Mouse (Mus musculus): ENCODE data around the gene Avl9. TPM values are rescaled to one million over a fixed set of nuclear protein-coding genes. Genes with fewer than 3 reads are reported as not detected.

The Avl9 gene
- polyA plus RNA-seq, 1 experiment from 2014 or later, result 33.8 TPM

DNA sequence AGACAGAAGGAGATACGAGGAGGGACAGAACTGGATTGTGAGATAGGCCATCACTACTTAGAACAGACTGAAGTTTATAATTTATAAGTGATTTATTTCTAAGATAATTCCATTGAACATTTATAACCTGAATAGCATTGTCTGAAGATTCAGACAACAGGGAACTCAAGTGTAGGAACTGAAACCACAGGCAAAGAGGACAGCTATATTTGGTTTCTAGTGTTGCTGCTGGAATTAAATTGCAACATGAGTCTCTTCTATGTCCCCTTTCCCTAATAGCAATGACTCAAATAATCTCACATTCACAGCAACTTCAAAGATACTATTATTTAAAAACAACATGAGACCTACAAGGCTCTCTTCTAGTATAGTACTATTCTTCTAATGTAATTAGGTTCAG is 41.4 kb downstream of the Avl9 start:
- H3K4me2 ChIP-seq, result no peak overlapping the region
- H3K9me3 ChIP-seq, result no peaks in the 10 kb centered on the region
- peaks cover 64% of the 10 kb centered on the region for H3K36me3 ChIP-seq
- no peak overlapping the region for H3K9ac ChIP-seq
- H3K27me3 ChIP-seq, result no peaks in the 10 kb centered on the region
- WGBS, result 98% methylated on average over 1 of the region's 1 CpGs
- no peaks in the 10 kb centered on the region for H3K4me1 ChIP-seq (replicated peaks)
- H3K4me3 ChIP-seq, result no peak overlapping the region
- H3K27ac ChIP-seq, result no peak overlapping the region
- ATAC-seq (ENCODE audit: low FRiP score), result no peak

DNA sequence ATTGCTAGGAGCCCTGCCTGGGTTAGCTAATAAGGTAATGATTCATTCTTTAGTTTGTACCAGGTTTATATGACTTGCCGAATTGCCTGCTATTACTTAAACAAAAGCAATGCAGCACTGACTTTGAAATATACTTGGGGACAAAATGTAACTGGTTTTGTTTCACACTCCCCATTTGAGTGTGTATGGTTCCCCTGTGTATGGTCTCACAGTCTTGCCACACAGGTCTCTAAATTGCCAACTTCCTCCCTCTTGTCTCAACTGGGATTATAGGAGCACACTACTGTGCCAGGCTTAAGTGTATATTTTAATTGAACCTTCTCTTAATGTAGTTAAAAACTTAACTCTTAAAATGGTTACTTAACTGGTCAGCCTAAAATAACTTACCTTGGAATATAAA is 44.6 kb downstream of the Avl9 start:
- H3K9me3 ChIP-seq, result no peaks in the 10 kb centered on the region
- no peaks in the 10 kb centered on the region for H3K27me3 ChIP-seq
- no peak for ATAC-seq (ENCODE audit: low FRiP score)
- H3K9ac ChIP-seq, result no peak overlapping the region
- no peak overlapping the region for H3K27ac ChIP-seq
- H3K4me2 ChIP-seq, result no peak overlapping the region
- 100% methylated on average over 1 of the region's 1 CpGs for WGBS
- peaks cover 78% of the 10 kb centered on the region for H3K36me3 ChIP-seq
- H3K4me1 ChIP-seq (replicated peaks), result no peaks in the 10 kb centered on the region
- H3K4me3 ChIP-seq, result no peak overlapping the region

DNA sequence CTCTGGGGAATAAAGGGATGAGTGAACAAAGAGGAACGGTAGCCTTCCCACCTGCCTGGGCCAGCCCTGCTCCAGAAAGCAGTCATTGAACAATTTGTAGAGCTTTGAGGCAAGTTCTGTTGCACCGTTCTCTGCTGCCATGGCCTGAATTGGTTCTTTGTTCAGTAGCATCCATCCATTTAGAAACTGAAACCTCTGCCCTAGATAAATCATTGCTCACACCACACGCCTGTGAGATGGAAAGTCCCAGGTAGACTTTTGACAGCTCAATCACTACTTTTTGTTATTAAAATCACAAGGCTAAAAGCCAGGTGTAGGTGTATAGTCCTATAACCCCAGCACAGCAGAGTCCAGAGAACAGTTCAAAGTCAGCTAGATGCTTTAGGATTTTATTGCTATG is 50.6 kb downstream of the Avl9 start:
- H3K4me1 ChIP-seq (replicated peaks), result no peaks in the 10 kb centered on the region
- WGBS, result 73% methylated on average over 3 of the region's 3 CpGs
- H3K27ac ChIP-seq, result no peak overlapping the region
- H3K27me3 ChIP-seq, result no peaks in the 10 kb centered on the region
- H3K9ac ChIP-seq, result no peak overlapping the region
- H3K9me3 ChIP-seq, result no peaks in the 10 kb centered on the region
- H3K36me3 ChIP-seq, result peaks cover 37% of the 10 kb centered on the region
- H3K4me3 ChIP-seq, result no peak overlapping the region
- no peak overlapping the region for H3K4me2 ChIP-seq
- no peak for ATAC-seq (ENCODE audit: low FRiP score)

DNA sequence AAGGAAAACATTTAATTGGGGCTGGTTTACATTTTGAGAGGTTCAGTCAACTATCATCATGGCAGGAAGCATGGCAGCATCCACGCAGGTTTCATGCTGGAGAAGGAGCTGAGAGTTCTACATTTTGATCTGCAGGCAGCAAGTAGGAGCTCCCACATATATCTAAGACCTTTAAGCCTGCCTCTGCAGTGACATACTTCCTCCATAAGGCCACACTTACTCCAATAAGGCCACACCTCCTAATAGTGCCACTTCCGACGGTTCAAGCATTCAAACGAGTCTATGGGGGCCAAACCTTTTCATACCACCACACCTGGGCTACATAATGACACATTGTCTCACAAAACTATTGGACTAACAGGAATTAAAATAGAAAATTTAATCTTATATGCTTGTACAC is 51.0 kb downstream of the Avl9 start:
- 91% methylated on average over 4 of the region's 4 CpGs for WGBS
- no peak for ATAC-seq (ENCODE audit: low FRiP score)

DNA sequence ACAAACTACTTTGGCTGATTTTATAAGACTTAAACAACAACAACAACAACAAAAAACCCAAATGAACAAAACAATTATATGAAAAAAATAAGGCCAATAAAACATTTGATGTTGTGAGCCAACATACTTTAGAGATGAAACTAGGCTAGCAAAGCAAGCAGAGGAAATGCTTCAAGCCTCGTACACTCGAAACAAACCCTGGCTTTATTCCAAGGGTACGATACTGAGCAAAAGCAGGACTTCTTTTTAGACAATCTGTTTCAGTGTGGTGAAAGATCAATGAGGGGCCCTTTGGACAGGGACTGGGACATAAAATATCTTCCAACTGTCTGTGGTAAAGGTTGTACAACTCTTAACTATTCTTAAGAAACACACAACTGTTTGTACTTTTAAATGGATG is 61.1 kb downstream of the Avl9 start:
- H3K4me2 ChIP-seq, result no peak overlapping the region
- whole genome bisulfite sequencing, result 68% methylated on average over 3 of the region's 3 CpGs
- no peak for ATAC-seq (ENCODE audit: low FRiP score)
- H3K4me1 ChIP-seq (replicated peaks), result 0 out of 2 replicates have a peak, but pooled peaks cover 4% of the 10 kb centered on the region
- no peak overlapping the region for H3K9ac ChIP-seq
- no peaks in the 10 kb centered on the region for H3K9me3 ChIP-seq
- no peak overlapping the region for H3K4me3 ChIP-seq
- H3K36me3 ChIP-seq, result peaks cover 43% of the 10 kb centered on the region
- H3K27me3 ChIP-seq, result no peaks in the 10 kb centered on the region
- H3K27ac ChIP-seq, result no peak overlapping the region

More for the DNA sequence above, 51.0 kb downstream of the Avl9 start:
- Histone ChIP-seq H3K4me1 (replicated peaks) (no peaks in the 10 kb centered on the region), H3K9me3 (no peaks in the 10 kb centered on the region), H3K9ac (no peak overlapping the region), H3K4me2 (no peak overlapping the region), H3K36me3 (peaks cover 35% of the 10 kb centered on the region), H3K27me3 (no peaks in the 10 kb centered on the region), H3K4me3 (no peak overlapping the region), H3K27ac (no peak overlapping the region)

DNA sequence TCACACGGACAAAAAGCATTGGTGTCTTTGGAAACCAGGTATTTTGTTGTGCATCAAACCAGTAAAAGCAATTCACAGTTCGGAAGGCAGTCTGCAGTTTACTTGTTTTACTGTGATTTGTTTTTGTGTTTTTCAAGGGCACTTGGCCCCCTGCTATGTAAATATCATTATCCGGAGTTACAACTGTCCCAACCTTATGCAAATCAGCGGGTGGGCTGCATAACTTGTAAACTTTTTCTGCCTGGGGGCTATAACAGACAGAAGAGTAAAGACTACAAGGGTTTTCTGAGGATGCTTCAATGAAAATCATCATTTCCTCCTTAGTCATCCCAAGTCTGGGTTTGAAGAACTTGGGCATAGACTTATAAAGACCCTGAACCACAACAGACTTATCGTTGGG is 64.9 kb downstream of the Avl9 start:
- H3K36me3 ChIP-seq, result peaks cover 46% of the 10 kb centered on the region
- 93% methylated on average over 5 of the region's 5 CpGs for WGBS
- no peak for ATAC-seq (ENCODE audit: low FRiP score)

DNA sequence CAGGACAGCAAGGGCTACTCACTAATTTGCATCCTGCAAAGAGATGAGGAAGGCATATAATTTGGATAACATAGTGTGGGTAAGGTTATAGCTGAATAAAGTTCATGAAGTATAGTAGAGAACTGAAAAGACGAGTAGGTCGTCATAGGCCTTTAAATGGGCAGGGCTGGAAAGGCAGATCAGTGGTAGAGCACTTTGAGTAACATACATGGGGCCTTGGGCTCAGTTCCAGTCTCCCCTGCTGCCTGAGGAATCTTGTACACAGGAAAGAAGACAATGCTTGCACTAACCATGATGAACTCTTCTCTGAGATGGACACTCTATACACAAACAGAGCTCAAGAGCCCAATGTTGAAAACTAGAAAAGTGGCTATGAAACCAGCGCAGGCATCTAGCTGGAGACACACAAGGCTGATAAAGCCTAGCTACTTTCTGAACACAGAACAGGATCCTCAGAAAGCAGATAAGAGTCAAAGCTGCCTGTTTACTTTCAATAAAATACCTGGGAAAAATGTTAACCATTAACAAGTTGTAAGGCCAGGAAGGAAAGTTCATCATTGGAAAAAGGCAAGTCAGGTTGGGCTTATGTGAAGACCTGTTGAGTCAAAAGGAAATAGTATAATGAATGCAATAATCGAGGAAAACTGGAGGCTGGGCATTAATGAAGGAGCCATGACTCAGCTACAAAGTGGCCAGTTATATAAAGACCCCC is 69.0 kb downstream of the Avl9 start:
- Histone ChIP-seq H3K36me3 (peaks cover 38% of the 10 kb centered on the region), H3K4me2 (no peak overlapping the region), H3K27ac (no peak overlapping the region), H3K9me3 (no peaks in the 10 kb centered on the region), H3K27me3 (no peaks in the 10 kb centered on the region), H3K9ac (no peak overlapping the region), H3K4me1 (replicated peaks) (0 out of 2 replicates have a peak, but pooled peaks cover 7% of the 10 kb centered on the region), H3K4me3 (no peak overlapping the region)
- ATAC-seq (ENCODE audit: low FRiP score), result no peak
- 93% methylated on average over 4 of the region's 4 CpGs for WGBS

More for the DNA sequence above, 64.9 kb downstream of the Avl9 start:
- no peaks in the 10 kb centered on the region for H3K9me3 ChIP-seq
- H3K4me2 ChIP-seq, result no peak overlapping the region
- H3K9ac ChIP-seq, result no peak overlapping the region
- H3K4me3 ChIP-seq, result no peak overlapping the region
- H3K27ac ChIP-seq, result no peak overlapping the region
- no peaks in the 10 kb centered on the region for H3K27me3 ChIP-seq
- 0 out of 2 replicates have a peak, but pooled peaks cover 7% of the 10 kb centered on the region for H3K4me1 ChIP-seq (replicated peaks)

DNA sequence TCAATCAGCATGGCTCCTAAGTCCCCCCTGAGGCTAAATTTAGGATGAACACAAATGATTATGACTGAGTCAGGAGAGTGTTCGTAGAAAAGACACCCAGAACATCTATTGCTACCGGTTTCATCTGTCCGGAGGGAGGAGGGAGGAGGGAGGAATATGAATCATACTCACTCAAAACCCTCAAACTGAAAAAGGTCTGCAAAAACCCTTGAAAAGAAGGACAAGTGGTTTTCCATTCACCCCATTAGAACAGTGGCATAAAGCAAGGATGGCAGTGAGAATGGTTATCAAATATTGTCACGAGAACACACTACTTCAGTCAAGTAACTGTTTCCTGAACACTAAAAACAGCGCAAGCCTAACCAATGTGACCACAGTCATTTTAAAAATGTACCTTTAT is 70.4 kb downstream of the Avl9 start:
- WGBS, result 87% methylated on average over 5 of the region's 5 CpGs

DNA sequence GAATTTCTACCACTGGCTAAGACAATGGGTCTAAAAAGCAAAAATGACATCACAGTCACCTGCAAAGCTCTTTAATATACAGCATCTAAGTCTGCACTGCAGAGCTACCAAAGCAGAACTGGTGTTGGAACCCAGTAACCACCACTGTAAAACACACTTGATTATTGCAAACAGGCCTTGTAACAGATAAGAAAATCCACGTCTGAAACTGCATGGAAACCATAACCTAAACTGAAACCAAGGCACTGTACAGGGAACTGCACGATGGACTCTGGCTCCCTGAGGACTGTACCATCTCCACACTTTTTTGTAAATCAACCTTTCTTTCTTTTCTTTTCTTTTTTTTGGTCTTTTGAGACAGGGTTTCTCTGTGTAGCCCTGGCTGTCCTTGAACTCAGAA is 73.0 kb downstream of the Avl9 start:
- Histone ChIP-seq H3K9ac (no peak overlapping the region), H3K9me3 (no peaks in the 10 kb centered on the region), H3K4me1 (replicated peaks) (0 out of 2 replicates have a peak, but pooled peaks cover 7% of the 10 kb centered on the region), H3K27me3 (no peaks in the 10 kb centered on the region), H3K36me3 (peaks cover 21% of the 10 kb centered on the region), H3K4me2 (no peak overlapping the region), H3K4me3 (no peak overlapping the region), H3K27ac (no peak overlapping the region)
- 95% methylated on average over 2 of the region's 2 CpGs for WGBS
- ATAC-seq (ENCODE audit: low FRiP score), result no peak

More for the DNA sequence above, 70.4 kb downstream of the Avl9 start:
- Histone ChIP-seq H3K27ac (no peak overlapping the region), H3K4me2 (no peak overlapping the region), H3K4me1 (replicated peaks) (0 out of 2 replicates have a peak, but pooled peaks cover 7% of the 10 kb centered on the region), H3K9me3 (no peaks in the 10 kb centered on the region), H3K9ac (no peak overlapping the region), H3K36me3 (peaks cover 25% of the 10 kb centered on the region), H3K4me3 (no peak overlapping the region), H3K27me3 (no peaks in the 10 kb centered on the region)
- ATAC-seq (ENCODE audit: low FRiP score), result no peak

DNA sequence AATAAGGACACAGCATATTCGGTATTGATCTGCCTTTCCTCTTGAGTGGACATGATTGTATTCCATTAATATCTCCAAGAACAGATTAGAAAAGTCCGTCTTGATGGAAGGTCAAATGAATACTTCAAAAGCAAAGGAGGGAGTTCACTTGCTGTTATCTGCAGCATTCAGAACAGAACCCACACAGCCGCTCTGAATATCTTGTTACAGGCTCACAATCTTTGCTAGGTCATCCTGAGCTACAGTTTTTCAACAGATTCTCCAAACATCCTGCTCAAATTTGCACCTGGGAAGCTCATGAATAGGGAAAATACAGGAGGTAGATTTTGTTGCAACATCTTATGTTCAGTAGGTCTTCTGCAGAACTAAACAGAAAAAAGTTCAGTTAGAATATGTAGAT is 74.6 kb downstream of the Avl9 start:
- Histone ChIP-seq H3K36me3 (peaks cover 11% of the 10 kb centered on the region), H3K4me1 (replicated peaks) (peaks cover 14% of the 10 kb centered on the region), H3K9ac (no peak overlapping the region), H3K4me2 (no peak overlapping the region), H3K27me3 (no peaks in the 10 kb centered on the region), H3K4me3 (no peak overlapping the region), H3K27ac (no peak overlapping the region), H3K9me3 (no peaks in the 10 kb centered on the region)
- WGBS, result 88% methylated on average over 3 of the region's 3 CpGs
- no peak for ATAC-seq (ENCODE audit: low FRiP score)

DNA sequence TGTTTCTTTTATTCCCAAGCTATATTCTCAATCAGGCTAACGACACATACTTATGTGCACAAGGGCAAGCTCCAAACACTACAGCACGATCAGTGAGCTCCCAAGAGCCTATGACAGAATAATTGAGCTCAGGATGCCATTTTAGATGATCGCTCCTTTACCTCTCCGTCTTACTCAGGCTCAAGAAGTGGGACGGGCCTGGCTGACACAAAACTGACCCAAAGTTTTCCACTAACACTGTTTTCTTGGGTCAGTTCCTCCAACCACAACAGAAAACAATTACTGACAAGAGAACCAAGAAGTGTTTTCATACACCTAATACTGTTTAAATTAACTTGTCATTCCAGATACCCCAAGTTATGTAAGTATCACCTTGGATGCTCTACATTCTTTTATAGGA is 80.1 kb downstream of the Avl9 start:
- 0 out of 2 replicates have a peak overlapping the region, but pooled peaks have one; percentile 82 for H3K4me3 ChIP-seq

DNA sequence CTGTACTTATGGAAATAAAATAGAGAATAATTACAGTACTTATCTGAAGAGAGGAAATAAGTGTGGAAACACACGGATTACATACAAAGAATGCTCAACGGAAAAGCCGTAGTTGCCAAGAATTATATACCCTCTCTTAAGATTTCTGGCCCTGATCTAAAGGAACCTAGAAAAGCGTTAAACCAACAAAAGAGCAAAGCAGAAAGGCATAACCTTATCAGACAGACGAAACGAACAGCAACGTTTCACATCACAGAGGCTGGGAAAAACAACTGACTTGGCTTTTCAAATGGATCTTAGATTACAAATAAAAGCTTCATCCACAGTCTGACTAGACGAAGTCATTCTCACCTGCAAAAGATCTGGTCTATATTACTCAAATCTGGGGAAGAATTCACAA is 81.5 kb downstream of the Avl9 start:
- Histone ChIP-seq H3K36me3 (no peaks in the 10 kb centered on the region), H3K9ac (peak overlapping the region; percentile 91), H3K4me1 (replicated peaks) (peaks cover 35% of the 10 kb centered on the region), H3K4me2 (peak overlapping the region; percentile 82), H3K27ac (peak overlapping the region; percentile 99; the same call in 1 of the 2 replicates), H3K9me3 (no peaks in the 10 kb centered on the region), H3K27me3 (no peaks in the 10 kb centered on the region), H3K4me3 (peak overlapping the region; percentile 82)
- no peak for ATAC-seq (ENCODE audit: low FRiP score)
- WGBS, result 8% methylated on average over 8 of the region's 8 CpGs

More for the DNA sequence above, 80.1 kb downstream of the Avl9 start:
- no peaks in the 10 kb centered on the region for H3K27me3 ChIP-seq
- peaks cover 35% of the 10 kb centered on the region for H3K4me1 ChIP-seq (replicated peaks)
- H3K9ac ChIP-seq, result 0 out of 2 replicates have a peak overlapping the region, but pooled peaks have one; percentile 39
- no peaks in the 10 kb centered on the region for H3K9me3 ChIP-seq
- H3K27ac ChIP-seq, result no peak overlapping the region
- H3K4me2 ChIP-seq, result peak overlapping the region; percentile 82; the same call in 1 of the 2 replicates
- H3K36me3 ChIP-seq, result no peaks in the 10 kb centered on the region
- no peak for ATAC-seq (ENCODE audit: low FRiP score)
- 88% methylated on average over 5 of the region's 5 CpGs for WGBS

DNA sequence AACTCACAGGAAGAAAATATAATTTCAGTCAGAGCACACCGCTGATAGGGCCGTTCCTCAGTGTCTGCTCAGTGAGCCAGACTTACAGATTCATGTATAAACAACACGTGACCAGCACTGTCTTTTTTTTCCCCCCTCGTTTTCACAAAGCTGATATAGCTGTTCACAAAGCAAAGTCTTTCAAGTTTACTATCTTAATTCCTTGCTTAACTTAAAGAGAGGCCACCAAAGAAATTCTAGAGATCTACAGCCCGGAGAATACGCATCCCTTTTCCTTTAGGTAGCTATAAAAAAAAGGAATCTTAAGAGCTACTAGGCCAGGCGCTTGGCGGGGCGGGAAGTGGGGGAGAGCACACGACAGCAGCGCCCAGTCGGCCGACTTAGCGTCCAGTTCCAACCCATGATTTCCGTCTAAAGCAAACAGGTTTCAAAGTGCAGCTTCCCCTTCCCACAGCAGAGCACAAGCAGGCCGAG is 82.0 kb downstream of the Avl9 start:
- under 1% methylated on average over 16 of the region's 16 CpGs for WGBS
- Histone ChIP-seq H3K9me3 (no peaks in the 10 kb centered on the region), H3K27me3 (no peaks in the 10 kb centered on the region), H3K4me3 (peak overlapping the region; percentile 82), H3K4me1 (replicated peaks) (peaks cover 35% of the 10 kb centered on the region), H3K9ac (peak overlapping the region; percentile 91), H3K4me2 (peak overlapping the region; percentile 82), H3K27ac (peak overlapping the region; percentile 99), H3K36me3 (no peaks in the 10 kb centered on the region)
- ATAC-seq (ENCODE audit: low FRiP score), result peak; percentile 25
